Mouse (Mus musculus) forebrain, embryonic 13.5 days (tissue): ENCODE data around the gene Nr1d1. TPM values are rescaled to one million over a fixed set of nuclear protein-coding genes. Genes with fewer than 3 reads are reported as not detected.

Experiments
- ATAC-seq: fragments of 200-750 bp; cut with Nextera tagmentation; 2 replicates; pipeline ENCODE4 v1.8.0; 2017
- H3K27ac ChIP-seq: fragments of 300-500 bp; sonication (generic); 2 replicates; pipeline ENCODE4 v1.5.1; 2015; ENCODE audit warnings: inconsistent platforms, mild to moderate bottlenecking, moderate library complexity
- H3K27me3 ChIP-seq: fragments of 300-500 bp; sonication (generic); 2 replicates; pipeline ENCODE4 v1.6.1; 2015; ENCODE audit warnings: mild to moderate bottlenecking, inconsistent platforms
- H3K36me3 ChIP-seq: fragments of 300-500 bp; sonication (generic); 2 replicates; pipeline ENCODE4 v1.6.1; 2015; ENCODE audit warnings: mild to moderate bottlenecking, inconsistent platforms; ENCODE audit not compliant: poor library complexity, severe bottlenecking
- H3K4me1 ChIP-seq: fragments of 300-500 bp; sonication (generic); 2 replicates; pipeline ENCODE4 v1.6.1; 2015; ENCODE audit warnings: inconsistent platforms
- H3K4me2 ChIP-seq: fragments of 300-500 bp; sonication (generic); 2 replicates; pipeline ENCODE4 v1.6.1; 2015; ENCODE audit warnings: inconsistent platforms, mild to moderate bottlenecking, moderate library complexity
- H3K4me3 ChIP-seq: fragments of 300-500 bp; sonication (generic); 2 replicates; pipeline ENCODE4 v1.5.1; 2015; ENCODE audit warnings: mild to moderate bottlenecking, inconsistent platforms
- H3K9ac ChIP-seq: fragments of 300-500 bp; sonication (generic); 2 replicates; pipeline ENCODE4 v1.6.1; 2015; ENCODE audit warnings: mild to moderate bottlenecking, inconsistent platforms
- H3K9me3 ChIP-seq: fragments of 300-500 bp; sonication (generic); replicated peaks from 2 replicates; pipeline ENCODE4 v1.6.1; 2016; ENCODE audit warnings: inconsistent platforms
- WGBS: fragments of 180-500 bp; shearing (Covaris S2); methylation state at CpG from one replicate; pipeline ENCODE4 v1.1.7; 2015; 5-methylcytosine and 5-hydroxymethylcytosine counted together
- polyA plus RNA-seq: library from polyadenylated mRNA; unstranded; fragments of >200 nt; fragmentation: Nextera tagmentation; extraction: Ambion mirVana; gene quantifications from 2 replicates; pipeline ENCODE4 v1.2.1, GENCODE M21; 2015

Nr1d1 gene
- polyA plus RNA-seq, 1 experiment from 2014 or later: 2.3 TPM

DNA sequence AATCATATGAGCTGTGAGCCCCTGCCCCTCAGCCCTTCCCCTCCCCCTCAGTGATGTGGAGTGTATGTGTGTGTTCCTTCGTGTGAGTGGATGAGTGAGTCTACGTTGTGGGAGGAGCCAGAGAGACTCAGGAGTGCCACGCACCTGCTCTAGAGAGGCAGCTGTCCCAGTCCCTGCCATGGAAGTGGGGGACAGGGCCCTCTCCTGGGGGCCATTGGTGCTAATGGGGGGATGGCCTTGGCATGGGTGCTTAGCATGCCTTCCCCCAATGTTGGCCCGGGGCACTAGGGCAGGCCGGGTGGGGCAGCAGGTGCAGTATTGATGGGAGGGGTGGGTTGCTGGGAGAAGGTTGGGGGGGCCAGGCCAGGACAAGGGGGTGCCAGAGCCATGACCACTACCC lies 8.3 kb downstream of the Nr1d1 start:
- peak overlapping the region; percentile 10; the same call in 1 of the 2 replicates for H3K9ac ChIP-seq
- no peak overlapping the region for H3K4me3 ChIP-seq
- peaks cover 79% of the 10 kb centered on the region for H3K36me3 ChIP-seq
- peaks cover 54% of the 10 kb centered on the region for H3K4me1 ChIP-seq
- H3K9me3 ChIP-seq: no peaks in the 10 kb centered on the region
- H3K27me3 ChIP-seq: no peaks in the 10 kb centered on the region
- H3K27ac ChIP-seq: peak overlapping the region; percentile 88
- 29% methylated on average over 4 of the region's 5 CpGs for WGBS
- H3K4me2 ChIP-seq: peak overlapping the region; percentile 53
- peak; percentile 9; the same call in 1 of the 2 replicates for ATAC-seq

DNA sequence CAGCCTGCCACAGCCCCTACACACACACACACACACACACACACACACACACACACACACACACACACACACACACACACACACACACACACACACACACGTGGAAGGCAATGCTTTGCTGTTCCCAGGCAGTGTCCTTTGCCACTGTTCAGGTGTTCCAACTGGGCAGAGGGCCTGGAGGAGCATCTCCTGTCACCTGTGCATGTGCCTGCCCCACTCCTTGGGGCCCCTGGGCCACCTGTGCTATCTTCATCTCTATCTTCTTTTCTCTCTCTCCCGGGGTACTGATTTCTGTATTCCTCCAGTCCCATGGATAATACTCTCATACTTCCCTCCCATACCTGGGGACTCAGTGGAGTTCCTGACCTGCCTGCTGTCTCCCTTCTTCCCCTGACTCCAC lies 8.8 kb downstream of the Nr1d1 start:
- H3K27ac ChIP-seq: peak overlapping the region; percentile 88
- no peaks in the 10 kb centered on the region for H3K9me3 ChIP-seq
- H3K4me3 ChIP-seq: no peak overlapping the region
- H3K4me1 ChIP-seq: peaks cover 52% of the 10 kb centered on the region
- no peak overlapping the region for H3K9ac ChIP-seq
- ATAC-seq: no peak
- H3K4me2 ChIP-seq: no peak overlapping the region
- H3K36me3 ChIP-seq: peaks cover 80% of the 10 kb centered on the region
- no peaks in the 10 kb centered on the region for H3K27me3 ChIP-seq
- 72% methylated on average over 1 of the region's 2 CpGs for WGBS

GRCm38 (mm10) chr11:98765421-98766309 lies 9.5 kb downstream of the Nr1d1 start:
- Histone ChIP-seq H3K4me2 (peak overlapping the region; percentile 12; the same call in 1 of the 2 replicates), H3K36me3 (peaks cover 80% of the 10 kb centered on the region), H3K4me3 (no peak overlapping the region), H3K27me3 (no peaks in the 10 kb centered on the region), H3K4me1 (peaks cover 51% of the 10 kb centered on the region), H3K27ac (peak overlapping the region; percentile 88), H3K9ac (peak overlapping the region; percentile 23), H3K9me3 (no peaks in the 10 kb centered on the region)
- 42% methylated on average over 9 of the region's 9 CpGs for WGBS
- no peak for ATAC-seq

GRCm38 (mm10) chr11:98764746-98765145 lies 10.4 kb downstream of the Nr1d1 start:
- peaks cover 80% of the 10 kb centered on the region for H3K36me3 ChIP-seq
- no peak overlapping the region for H3K4me3 ChIP-seq
- H3K27ac ChIP-seq: peak overlapping the region; percentile 88; the same call in 1 of the 2 replicates
- H3K4me2 ChIP-seq: no peak overlapping the region
- H3K9me3 ChIP-seq: no peaks in the 10 kb centered on the region
- no peaks in the 10 kb centered on the region for H3K27me3 ChIP-seq
- H3K9ac ChIP-seq: no peak overlapping the region
- ATAC-seq: no peak
- H3K4me1 ChIP-seq: peaks cover 50% of the 10 kb centered on the region

GRCm38 (mm10) chr11:98764091-98764490 lies 11.0 kb downstream of the Nr1d1 start:
- Histone ChIP-seq H3K4me3 (no peak overlapping the region), H3K9me3 (no peaks in the 10 kb centered on the region), H3K9ac (no peak overlapping the region), H3K4me1 (peaks cover 44% of the 10 kb centered on the region), H3K27ac (0 out of 2 replicates have a peak overlapping the region, but pooled peaks have one; percentile 0), H3K27me3 (no peaks in the 10 kb centered on the region), H3K36me3 (peaks cover 74% of the 10 kb centered on the region), H3K4me2 (no peak overlapping the region)
- no peak for ATAC-seq
- WGBS: 89% methylated on average over 18 of the region's 18 CpGs

DNA sequence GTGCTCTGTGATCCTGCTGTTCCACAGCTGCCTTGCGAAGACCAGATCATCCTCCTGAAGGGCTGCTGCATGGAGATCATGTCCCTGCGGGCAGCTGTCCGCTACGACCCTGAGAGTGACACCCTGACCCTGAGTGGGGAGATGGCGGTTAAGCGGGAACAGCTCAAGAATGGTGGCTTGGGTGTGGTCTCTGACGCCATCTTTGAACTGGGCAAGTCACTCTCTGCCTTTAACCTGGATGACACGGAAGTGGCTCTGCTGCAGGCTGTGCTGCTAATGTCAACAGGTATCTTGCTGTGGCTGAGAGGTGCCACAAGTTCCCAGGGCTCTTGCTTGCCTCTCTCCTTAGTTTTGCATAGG lies 11.7 kb downstream of the Nr1d1 start:
- peaks cover 38% of the 10 kb centered on the region for H3K4me1 ChIP-seq
- no peak overlapping the region for H3K4me2 ChIP-seq
- H3K4me3 ChIP-seq: no peak overlapping the region
- no peaks in the 10 kb centered on the region for H3K9me3 ChIP-seq
- no peak overlapping the region for H3K27ac ChIP-seq
- H3K27me3 ChIP-seq: no peaks in the 10 kb centered on the region
- 91% methylated on average over 8 of the region's 8 CpGs for WGBS
- no peak for ATAC-seq
- H3K9ac ChIP-seq: no peak overlapping the region
- peaks cover 73% of the 10 kb centered on the region for H3K36me3 ChIP-seq

DNA sequence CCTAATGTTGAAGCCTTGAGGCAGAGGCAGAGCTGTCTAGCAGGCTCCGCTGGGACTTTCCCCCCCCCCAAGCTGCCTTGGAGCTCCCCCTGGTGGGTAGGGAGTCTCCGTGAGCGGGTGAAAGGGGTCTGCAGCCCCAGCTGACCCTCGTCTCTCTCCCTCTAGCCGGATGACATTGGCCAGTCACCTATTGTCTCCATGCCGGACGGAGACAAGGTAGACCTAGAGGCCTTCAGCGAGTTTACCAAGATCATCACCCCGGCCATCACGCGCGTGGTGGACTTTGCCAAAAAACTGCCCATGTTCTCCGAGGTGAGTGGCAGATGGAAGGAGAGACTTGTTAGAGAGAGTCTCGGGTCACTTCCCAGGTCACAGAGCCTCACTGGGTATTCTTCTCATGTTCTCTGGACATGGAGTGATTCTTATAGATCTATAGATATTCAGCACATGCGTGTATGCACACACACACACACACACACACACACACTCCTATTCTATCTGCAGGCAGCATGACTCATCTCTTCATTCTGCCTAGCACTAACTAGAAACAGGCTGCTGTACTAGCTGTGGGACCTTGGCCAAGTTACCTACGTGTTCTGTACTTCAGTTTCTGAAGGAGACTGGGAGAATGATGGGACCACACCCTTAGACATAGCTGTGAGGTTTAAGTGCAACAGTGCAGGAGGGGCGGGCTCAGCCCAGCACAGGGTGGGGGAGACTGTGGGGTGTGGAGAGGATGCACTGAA lies 12.2 kb downstream of the Nr1d1 start:
- WGBS: 62% methylated on average over 17 of the region's 17 CpGs
- no peak overlapping the region for H3K4me2 ChIP-seq
- no peak for ATAC-seq
- H3K36me3 ChIP-seq: peaks cover 72% of the 10 kb centered on the region
- no peak overlapping the region for H3K4me3 ChIP-seq
- peaks cover 32% of the 10 kb centered on the region for H3K4me1 ChIP-seq
- no peaks in the 10 kb centered on the region for H3K9me3 ChIP-seq
- no peaks in the 10 kb centered on the region for H3K27me3 ChIP-seq
- no peak overlapping the region for H3K9ac ChIP-seq
- no peak overlapping the region for H3K27ac ChIP-seq

GRCm38 (mm10) chr11:98761939-98762338 lies 13.2 kb downstream of the Nr1d1 start:
- WGBS: 90% methylated on average over 4 of the region's 4 CpGs

GRCm38 (mm10) chr11:98756711-98757110 lies 18.4 kb downstream of the Nr1d1 start:
- no peaks in the 10 kb centered on the region for H3K9me3 ChIP-seq
- no peak overlapping the region; the same call in 1 of the 2 replicates for H3K9ac ChIP-seq
- H3K36me3 ChIP-seq: peaks cover 74% of the 10 kb centered on the region
- no peak overlapping the region for H3K4me3 ChIP-seq
- H3K4me2 ChIP-seq: no peak overlapping the region
- H3K27ac ChIP-seq: no peak overlapping the region
- peaks cover 37% of the 10 kb centered on the region for H3K4me1 ChIP-seq
- H3K27me3 ChIP-seq: no peaks in the 10 kb centered on the region
- WGBS: 90% methylated on average over 12 of the region's 12 CpGs
- no peak for ATAC-seq

More at GRCm38 (mm10) chr11:98761939-98762338, 13.2 kb downstream of the Nr1d1 start:
- H3K4me3 ChIP-seq: no peak overlapping the region
- no peak overlapping the region for H3K4me2 ChIP-seq
- H3K36me3 ChIP-seq: peaks cover 82% of the 10 kb centered on the region
- H3K9ac ChIP-seq: no peak overlapping the region
- no peaks in the 10 kb centered on the region for H3K27me3 ChIP-seq
- H3K9me3 ChIP-seq: no peaks in the 10 kb centered on the region
- H3K27ac ChIP-seq: no peak overlapping the region
- H3K4me1 ChIP-seq: peaks cover 22% of the 10 kb centered on the region
- no peak for ATAC-seq

DNA sequence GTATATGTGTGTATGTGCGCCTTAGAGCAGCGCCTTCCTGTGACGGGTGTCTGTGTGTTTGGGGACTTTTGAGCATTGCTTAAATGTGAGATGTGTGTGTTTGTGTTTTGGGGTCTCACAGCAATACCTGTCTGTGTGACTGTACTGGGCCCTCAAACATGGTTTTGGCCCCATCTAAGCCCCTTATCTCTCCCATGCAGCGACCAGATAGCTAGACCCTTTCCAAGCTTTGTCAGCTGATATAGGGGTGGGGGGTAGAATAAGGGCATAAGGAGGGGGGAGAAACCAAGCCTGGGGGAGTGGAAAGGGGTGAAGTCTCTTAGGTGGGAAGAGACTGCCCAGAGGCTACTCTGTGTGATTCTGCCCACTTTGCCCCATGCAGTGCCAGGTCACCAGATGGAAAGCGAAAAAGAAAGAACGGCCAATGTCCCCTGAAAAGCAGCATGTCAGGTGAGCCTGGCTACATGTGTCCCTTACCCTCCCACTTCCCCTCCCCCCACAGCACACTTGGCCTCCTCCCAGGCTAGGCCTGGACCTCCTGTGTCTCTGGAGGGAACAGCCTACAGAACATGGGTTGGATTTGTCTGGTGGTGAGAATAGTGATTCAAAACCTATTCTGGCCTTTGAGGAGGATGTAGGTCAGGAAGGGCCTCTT lies 19.3 kb downstream of the Nr1d1 start:
- no peak for ATAC-seq

DNA sequence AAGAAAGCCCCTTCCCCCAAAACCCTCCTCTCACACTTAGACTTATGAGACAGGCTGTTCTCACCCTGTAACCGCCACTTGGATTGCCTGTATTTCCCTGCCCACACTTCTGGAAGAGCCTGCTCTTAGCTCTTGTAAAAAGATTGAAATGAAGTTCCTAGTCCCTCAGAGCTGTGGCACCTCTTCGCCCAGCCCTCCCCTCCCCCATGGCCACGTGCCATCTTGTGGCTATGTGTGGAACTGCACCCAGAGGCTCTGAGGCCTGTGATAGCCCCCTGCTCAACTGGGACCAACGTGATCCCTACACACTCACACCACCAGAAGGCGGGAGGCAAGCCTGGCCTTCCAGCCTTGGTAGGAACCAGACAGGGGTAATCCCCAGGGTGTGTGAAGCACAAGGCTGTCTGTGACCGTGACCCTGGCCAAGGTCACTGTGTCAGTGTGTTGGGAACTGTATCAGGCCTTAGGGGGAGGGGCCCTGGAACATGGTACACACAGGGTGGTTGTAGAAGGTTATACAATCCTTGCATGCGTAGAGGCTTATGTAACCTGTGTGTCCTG lies 20.4 kb downstream of the Nr1d1 start:
- 21% methylated on average over 7 of the region's 7 CpGs for WGBS
- H3K9ac ChIP-seq: no peak overlapping the region
- peaks cover 57% of the 10 kb centered on the region for H3K4me1 ChIP-seq
- no peak overlapping the region for H3K4me2 ChIP-seq
- H3K36me3 ChIP-seq: peaks cover 54% of the 10 kb centered on the region
- no peaks in the 10 kb centered on the region for H3K9me3 ChIP-seq
- H3K4me3 ChIP-seq: no peak overlapping the region
- peak overlapping the region; percentile 2; the same call in 1 of the 2 replicates for H3K27ac ChIP-seq
- 0 out of 2 replicates have a peak, but pooled peaks have one; percentile 1 for ATAC-seq
- no peaks in the 10 kb centered on the region for H3K27me3 ChIP-seq

More for the DNA sequence above, 19.3 kb downstream of the Nr1d1 start:
- Histone ChIP-seq H3K9me3 (no peaks in the 10 kb centered on the region), H3K4me1 (peaks cover 46% of the 10 kb centered on the region), H3K27me3 (no peaks in the 10 kb centered on the region), H3K9ac (no peak overlapping the region), H3K36me3 (peaks cover 66% of the 10 kb centered on the region), H3K27ac (no peak overlapping the region), H3K4me3 (no peak overlapping the region), H3K4me2 (no peak overlapping the region)
- WGBS: 96% methylated on average over 6 of the region's 6 CpGs
